Mouse (Mus musculus) olfactory bulb, adult 2 months (tissue): ENCODE measurements around the gene Actr6.

Experiments
- CTCF ChIP-seq: fragments of 200-500 bp; IDR thresholded peaks from 2 replicates; pipeline ENCODE4 v1.5.1; 2012; ENCODE audit warnings: low read depth, mild to moderate bottlenecking, low read length, moderate library complexity; ENCODE audit not compliant: insufficient read depth
- POLR2A ChIP-seq: fragments of 200-500 bp; IDR thresholded peaks from 2 replicates; pipeline ENCODE4 v1.6.1; 2012; ENCODE audit warnings: mild to moderate bottlenecking, low read depth, low read length, moderate library complexity; ENCODE audit not compliant: insufficient read depth

- TF ChIP-seq CTCF, result no peak
- no peak for TF ChIP-seq POLR2A
Observed at GRCm38 (mm10) chr10:89738395-89738794, 6.3 kb upstream of the Actr6 start.
